Mouse (Mus musculus) intestine, postnatal 0 days (tissue): Measurements from ENCODE around the gene Sh3gl2. TPM values are rescaled to one million over a fixed set of nuclear protein-coding genes. Genes with fewer than 3 reads are reported as not detected.

Experiments used
- ATAC-seq: fragments of 200-750 bp; cut with Nextera tagmentation; 2 replicates; pipeline ENCODE4 v1.8.0; 2017; ENCODE audit warnings: mild to moderate bottlenecking, moderate TSS enrichment, moderate library complexity
- H3K27ac ChIP-seq: fragments of 300-500 bp; sonication (generic); 2 replicates; pipeline ENCODE4 v1.5.1; 2014; ENCODE audit warnings: mild to moderate bottlenecking, low read depth, low read length, moderate library complexity
- H3K27me3 ChIP-seq: fragments of 300-500 bp; sonication (generic); replicated peaks from 2 replicates; pipeline ENCODE4 v1.6.1; 2014; ENCODE audit warnings: low read length, mixed read lengths; ENCODE audit not compliant: control insufficient read depth, insufficient read depth
- H3K36me3 ChIP-seq: fragments of 300-500 bp; sonication (generic); 2 replicates; pipeline ENCODE4 v1.6.1; 2014; ENCODE audit warnings: mild to moderate bottlenecking, moderate library complexity; ENCODE audit not compliant: control insufficient read depth, insufficient read depth
- H3K4me1 ChIP-seq: fragments of 300-500 bp; sonication (generic); replicated peaks from 2 replicates; pipeline ENCODE4 v1.6.1; 2014; ENCODE audit warnings: antibody characterized with exemption, low read length, mixed read lengths; ENCODE audit not compliant: control insufficient read depth, insufficient read depth
- H3K4me2 ChIP-seq: fragments of 300-500 bp; sonication (generic); replicated peaks from 2 replicates; pipeline ENCODE4 v1.6.1; 2014; ENCODE audit warnings: low read depth, mild to moderate bottlenecking, moderate library complexity
- H3K4me3 ChIP-seq: fragments of 300-500 bp; sonication (generic); 2 replicates; pipeline ENCODE4 v1.5.1; 2014; ENCODE audit warnings: low read depth, low read length
- H3K9ac ChIP-seq: fragments of 300-500 bp; sonication (generic); 2 replicates; pipeline ENCODE4 v1.6.1; 2014; ENCODE audit warnings: mild to moderate bottlenecking, low read depth, low read length
- H3K9me3 ChIP-seq: fragments of 300-500 bp; sonication (generic); 2 replicates; pipeline ENCODE4 v1.6.1; 2016; ENCODE audit warnings: mixed run types; ENCODE audit not compliant: control insufficient read depth
- CTCF ChIP-seq: sonication (generic); IDR thresholded peaks from 2 replicates; pipeline ENCODE4 v1.5.1; 2016; ENCODE audit warnings: low read depth, mild to moderate bottlenecking, control low read depth, antibody characterized with exemption, moderate library complexity
- WGBS: fragments of 180-500 bp; shearing (Covaris S2); extraction: QIAGEN DNeasy Blood & Tissue Kit; methylation state at CpG from one replicate; pipeline ENCODE4 v1.1.7; 2014; 5-methylcytosine and 5-hydroxymethylcytosine counted together
- polyA plus RNA-seq: library from polyadenylated mRNA; unstranded; fragments of >200 nt; fragmentation: Nextera tagmentation; extraction: Ambion mirVana; gene quantifications from 2 replicates; pipeline ENCODE4 v1.2.1, GENCODE M21; 2015

The Sh3gl2 gene
- polyA plus RNA-seq, 1 experiment from 2014 or later: 14.9 TPM

DNA sequence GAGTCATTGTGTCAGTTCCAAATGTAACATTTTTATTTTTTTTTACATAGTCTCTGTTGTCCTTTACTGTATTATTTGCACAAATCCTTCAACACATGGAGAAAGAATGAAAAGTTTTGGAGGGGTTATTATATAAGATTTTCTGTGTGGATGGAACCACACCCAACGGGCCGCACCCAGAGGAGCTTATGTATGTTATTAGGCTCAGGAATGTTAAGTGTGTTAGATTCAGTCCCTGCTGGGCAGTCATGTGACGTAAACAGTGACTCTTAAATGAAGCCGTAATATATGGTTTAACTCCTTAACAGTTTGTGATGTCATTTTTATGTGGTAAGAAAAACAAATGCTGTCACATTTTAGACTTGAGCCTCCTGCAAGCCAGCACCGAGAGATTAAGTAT is 302.6 kb downstream of the Sh3gl2 start:
- Histone ChIP-seq H3K36me3 (no peaks in the 10 kb centered on the region), H3K4me3 (no peak overlapping the region), H3K9ac (no peak overlapping the region), H3K27me3 (no peaks in the 10 kb centered on the region), H3K4me1 (no peaks in the 10 kb centered on the region), H3K27ac (no peak overlapping the region), H3K9me3 (no peaks in the 10 kb centered on the region), H3K4me2 (no peak overlapping the region)
- TF ChIP-seq CTCF: no peak
- ATAC-seq: no peak
- 51% methylated on average over 5 of the region's 5 CpGs for WGBS

GRCm38 (mm10) chr4:85513288-85513687 is 308.4 kb downstream of the Sh3gl2 start:
- Histone ChIP-seq H3K9ac (no peak overlapping the region), H3K4me2 (peak overlapping the region; percentile 73), H3K27ac (no peak overlapping the region), H3K27me3 (peaks cover 6% of the 10 kb centered on the region), H3K36me3 (no peaks in the 10 kb centered on the region), H3K4me3 (no peak overlapping the region), H3K9me3 (no peaks in the 10 kb centered on the region), H3K4me1 (0 out of 2 replicates have a peak, but pooled peaks cover 5% of the 10 kb centered on the region)
- TF ChIP-seq CTCF: no peak
- WGBS: 25% methylated on average over 7 of the region's 7 CpGs
- ATAC-seq: no peak

- H3K36me3 ChIP-seq: no peaks in the 10 kb centered on the region
- H3K27me3 ChIP-seq: peaks cover 6% of the 10 kb centered on the region
- 5% methylated on average over 9 of the region's 9 CpGs for WGBS
- H3K9me3 ChIP-seq: no peaks in the 10 kb centered on the region
- H3K4me2 ChIP-seq: peak within 1 kb of the TSS; percentile 73
- H3K9ac ChIP-seq: no peak within 1 kb of the TSS
- H3K27ac ChIP-seq: no peak within 1 kb of the TSS
- no peak for TF ChIP-seq CTCF
- H3K4me1 ChIP-seq: 0 out of 2 replicates have a peak, but pooled peaks cover 5% of the 10 kb centered on the region
- no peak for ATAC-seq
- peak within 1 kb of the TSS; percentile 41 for H3K4me3 ChIP-seq
These were observed 308.9 kb downstream of the Sh3gl2 start, which contains the start of gene Adamtsl1 for GRCm38 (mm10) chr4:85513792-85514191. Gene Adamtsl1 (plus strand): TSS chr4:85514172.

DNA sequence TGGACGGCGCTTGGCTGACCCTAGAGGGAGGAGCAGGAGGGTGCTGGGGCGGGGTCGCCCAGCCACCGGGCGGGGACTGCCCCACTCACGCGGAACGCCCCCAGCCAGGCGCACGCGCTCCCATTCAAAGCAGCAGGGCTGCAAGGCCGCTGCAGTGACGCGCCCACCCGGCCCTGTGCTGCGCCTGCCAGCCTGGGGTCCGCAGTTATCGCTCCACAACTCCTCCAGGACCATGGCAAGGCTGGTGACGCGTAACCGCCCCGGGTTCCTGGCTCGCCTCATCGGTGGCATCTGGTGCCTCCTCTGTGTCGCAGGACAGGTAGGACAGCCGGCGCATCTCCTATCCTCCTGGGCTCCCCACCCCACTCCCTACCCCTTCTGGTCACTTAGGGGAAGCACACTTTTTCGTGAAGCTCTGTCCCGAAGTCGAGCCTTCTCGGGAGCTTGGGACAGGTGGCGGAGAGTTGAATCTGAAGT is 309.3 kb downstream of the Sh3gl2 start:
- Histone ChIP-seq H3K4me1 (0 out of 2 replicates have a peak, but pooled peaks cover 5% of the 10 kb centered on the region), H3K27ac (no peak overlapping the region), H3K27me3 (peaks cover 6% of the 10 kb centered on the region), H3K9me3 (no peaks in the 10 kb centered on the region), H3K36me3 (no peaks in the 10 kb centered on the region), H3K4me3 (peak overlapping the region; percentile 41), H3K4me2 (peak overlapping the region; percentile 73), H3K9ac (no peak overlapping the region)
- 0 out of 2 replicates have a peak, but pooled peaks have one; percentile 31 for TF ChIP-seq CTCF
- under 1% methylated on average over 33 of the region's 33 CpGs for WGBS
- no peak for ATAC-seq

- Histone ChIP-seq H3K36me3 (no peaks in the 10 kb centered on the region), H3K4me1 (no peaks in the 10 kb centered on the region), H3K27ac (no peak overlapping the region), H3K4me3 (no peak overlapping the region), H3K27me3 (no peaks in the 10 kb centered on the region), H3K9ac (no peak overlapping the region), H3K4me2 (no peak overlapping the region), H3K9me3 (no peaks in the 10 kb centered on the region)
- no peak for TF ChIP-seq CTCF
- WGBS: 89% methylated on average over 7 of the region's 7 CpGs
- no peak for ATAC-seq
These were observed 322.1 kb downstream of the Sh3gl2 start for GRCm38 (mm10) chr4:85526966-85527566.

DNA sequence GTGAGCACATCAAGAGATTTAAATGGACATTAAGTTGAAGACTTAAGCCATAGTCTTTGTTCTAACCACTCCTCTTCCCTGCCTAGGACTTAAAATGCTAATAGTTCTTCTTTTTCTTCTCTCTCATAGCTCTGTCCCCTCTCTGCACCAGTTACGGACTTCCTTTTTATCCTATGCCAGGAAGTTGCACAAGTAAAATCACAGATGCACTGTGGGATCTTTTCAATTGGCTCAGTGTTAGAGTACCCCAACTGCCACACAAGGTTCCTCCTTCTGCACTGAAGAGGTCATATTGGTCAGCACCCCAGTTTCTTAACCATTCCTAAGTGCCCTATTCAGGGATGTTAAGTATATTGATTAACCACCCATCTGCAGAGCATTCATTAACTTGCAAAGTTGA is 324.9 kb downstream of the Sh3gl2 start:
- H3K4me2 ChIP-seq: no peak overlapping the region
- no peak overlapping the region for H3K9ac ChIP-seq
- H3K9me3 ChIP-seq: no peaks in the 10 kb centered on the region
- TF ChIP-seq CTCF: no peak
- H3K4me1 ChIP-seq: no peaks in the 10 kb centered on the region
- no peaks in the 10 kb centered on the region for H3K27me3 ChIP-seq
- no peak overlapping the region for H3K27ac ChIP-seq
- ATAC-seq: no peak
- H3K4me3 ChIP-seq: no peak overlapping the region
- 84% methylated on average over 1 of the region's 1 CpGs for WGBS
- no peaks in the 10 kb centered on the region for H3K36me3 ChIP-seq
